Comparison of ENCODE assay signal across 10 mouse cellular contexts in genomic region chr11:96967544-96968269, GRCm38 (mm10). TPM values are rescaled to one million over a fixed set of nuclear protein-coding genes. Genes with fewer than 3 reads are reported as not detected.
A peak's percentile ranks its signal among the peaks of the same experiment; 100 is the strongest.
DNase-seq lines count a peak whose midpoint lies in the region; ATAC-seq and TF ChIP-seq lines count a peak whose summit lies in the region.
"Had no signal": no experiment of that assay in that cellular context is flagged by ENCODE, and none has a peak within 500 bp of the region (broad histone marks: within the 10 kb centered on the region; RNA-seq: fewer than 3 reads in every experiment).

No protein-coding gene starts in this region.

- DNase-seq in kidney, adult 2 months: no peak
- no peak for DNase-seq in kidney, adult 18-20 months
- peak; percentile 61 for DNase-seq in CD4-positive helper T cell, adult 2 months (ENCODE audit: low read depth, low spot score)
- DNase-seq in adrenal gland, adult 2 months: no peak
- DNase-seq in spleen, postnatal 10 days (ENCODE audit: low spot score in 2 of 2): no peak
- DNase-seq in left cerebral cortex, adult 8-10 months (ENCODE audit: low spot score in 2 of 2): no peak

- no peak for TF ChIP-seq POLR2A in kidney, adult 2 months (IDR thresholded peaks at IDR 0.05; ENCODE audit: low read depth, low read length)
- TF ChIP-seq POLR2A in bone marrow macrophage, adult 2 months (IDR thresholded peaks at IDR 0.05; ENCODE audit: borderline replicate concordance, low read depth, low read length): no peak

- peak overlapping the region; percentile 53 for H3K9ac ChIP-seq in liver, embryonic 16.5 days (ENCODE audit: low read depth, low read length)
- H3K9ac ChIP-seq: embryonic facial prominence, embryonic 12.5 days; midbrain, embryonic 15.5 days had no signal

- H3K9me3 ChIP-seq in liver, embryonic 16.5 days (replicated peaks; ENCODE audit: control insufficient read depth, low read length): no peaks in the 10 kb centered on the region
- H3K9me3 ChIP-seq: embryonic facial prominence, embryonic 12.5 days; midbrain, embryonic 15.5 days had no signal

- no peaks in the 10 kb centered on the region for H3K36me3 ChIP-seq in kidney, adult 2 months (ENCODE audit: control insufficient read depth, insufficient read depth, low read length)
- H3K36me3 ChIP-seq in liver, embryonic 16.5 days (ENCODE audit: control insufficient read depth, insufficient read depth): peaks cover 5% of the 10 kb centered on the region; the same call in 1 of the 2 replicates
- H3K36me3 ChIP-seq: midbrain, embryonic 15.5 days had no signal

- 64% methylated on average over 11 of the region's 11 CpGs for WGBS in kidney, adult 2 months
- WGBS in liver, embryonic 16.5 days (ENCODE audit: insufficient replicate concordance): 17% methylated on average over 11 of the region's 11 CpGs

- H3K27me3 ChIP-seq in kidney, adult 2 months (replicated peaks; ENCODE audit: control insufficient read depth, insufficient read depth, low read length): no peaks in the 10 kb centered on the region
- no peaks in the 10 kb centered on the region for H3K27me3 ChIP-seq in liver, embryonic 16.5 days (ENCODE audit: control insufficient read depth, insufficient read depth, low read depth, low read length)
- H3K27me3 ChIP-seq: embryonic facial prominence, embryonic 12.5 days; midbrain, embryonic 15.5 days had no signal

- no peak for ATAC-seq in liver, embryonic 16.5 days (ENCODE audit: low read depth)
- ATAC-seq: midbrain, embryonic 15.5 days had no signal

- TF ChIP-seq CTCF in kidney, adult 2 months (conservative IDR thresholded peaks at IDR 0.05; ENCODE audit: insufficient read depth, insufficient read length, low read depth, low read length): no peak
- TF ChIP-seq CTCF in bone marrow macrophage, adult 2 months (IDR thresholded peaks at IDR 0.05; ENCODE audit: low read depth, low read length): no peak

- H3K27ac ChIP-seq in kidney, adult 2 months (ENCODE audit: insufficient read depth, low read depth, low read length): peak overlapping the region; percentile 97
- H3K27ac ChIP-seq in bone marrow macrophage, adult 2 months (ENCODE audit: insufficient read depth, low read depth, low read length): peak overlapping the region; percentile 97
- peak overlapping the region; percentile 87 for H3K27ac ChIP-seq in liver, embryonic 16.5 days (ENCODE audit: low read length)
- H3K27ac ChIP-seq: embryonic facial prominence, embryonic 12.5 days; midbrain, embryonic 15.5 days had no signal

- peak overlapping the region; percentile 18; the same call in 1 of the 2 replicates for H3K4me3 ChIP-seq in kidney, adult 2 months (ENCODE audit: insufficient read depth, low read depth, low read length)
- H3K4me3 ChIP-seq in bone marrow macrophage, adult 2 months (ENCODE audit: insufficient read depth, low read length): peak overlapping the region; percentile 67
- peak overlapping the region; percentile 44 for H3K4me3 ChIP-seq in liver, embryonic 16.5 days (ENCODE audit: low read depth, low read length)
- H3K4me3 ChIP-seq: embryonic facial prominence, embryonic 12.5 days; midbrain, embryonic 15.5 days had no signal

- H3K4me1 ChIP-seq in kidney, adult 2 months (ENCODE audit: control insufficient read depth, insufficient read depth, low read length): peaks cover 28% of the 10 kb centered on the region
- peaks cover 55% of the 10 kb centered on the region for H3K4me1 ChIP-seq in bone marrow macrophage, adult 2 months (ENCODE audit: control insufficient read depth, insufficient read depth, low read length)
- peaks cover 66% of the 10 kb centered on the region for H3K4me1 ChIP-seq in liver, embryonic 16.5 days (ENCODE audit: control insufficient read depth, low read depth, low read length)

- H3K4me2 ChIP-seq in liver, embryonic 16.5 days (ENCODE audit: low read depth, low read length): peak overlapping the region; percentile 72
- H3K4me2 ChIP-seq: embryonic facial prominence, embryonic 12.5 days; midbrain, embryonic 15.5 days had no signal

RNA-seq across cellular contexts. Expression of gene Sp2, which starts 15.1 kb away (rescaled TPM):
- 11.9 and 13.3 TPM in 2 replicates for polyA plus RNA-seq in kidney, adult 2 months (2012; rRNA removed)
- 18.1 and 22.3 TPM in 2 replicates for polyA plus RNA-seq in bone marrow macrophage, adult 2 months (2012; ENCODE audit: insufficient read depth, insufficient read length, missing spikeins)
- 15.8 and 18.6 TPM in 2 replicates for polyA plus RNA-seq in liver, embryonic 16.5 days (2015; fragmentation: Nextera tagmentation; extraction: Ambion mirVana)
- total RNA-seq in adrenal gland, adult 2 months (2021): 10 to 100 TPM; 15.4 to 18.6 TPM
- 15.2 and 19.3 TPM in 2 replicates for polyA plus RNA-seq in adrenal gland, adult 2 months (2012; rRNA removed)
- 10 to 100 TPM; 10.7 to 15.0 (median 13.0) TPM for total RNA-seq in left cerebral cortex, adult 8-10 months (2022)

RNA-seq across cellular contexts. Expression of gene Pnpo, which starts 23.9 kb away (rescaled TPM):
- 73.0 and 77.1 TPM in 2 replicates for polyA plus RNA-seq in kidney, adult 2 months (2012; rRNA removed)
- 17.5 and 18.1 TPM in 2 replicates for polyA plus RNA-seq in bone marrow macrophage, adult 2 months (2012; ENCODE audit: insufficient read depth, insufficient read length, missing spikeins)
- polyA plus RNA-seq in liver, embryonic 16.5 days (2015; fragmentation: Nextera tagmentation; extraction: Ambion mirVana): 688 and 719 TPM in 2 replicates
- 10 to 100 TPM; 29.3 to 37.4 TPM for total RNA-seq in adrenal gland, adult 2 months (2021)
- polyA plus RNA-seq in adrenal gland, adult 2 months (2012; rRNA removed): 43.0 and 52.9 TPM in 2 replicates
- 10 to 100 TPM; 43.7 to 51.2 (median 48.6) TPM for total RNA-seq in left cerebral cortex, adult 8-10 months (2022)

RNA-seq across cellular contexts. Expression of gene Prr15l, which starts 39.8 kb away (rescaled TPM):
- polyA plus RNA-seq in kidney, adult 2 months (2012; rRNA removed): 114 and 119 TPM in 2 replicates
- polyA plus RNA-seq in bone marrow macrophage, adult 2 months (2012; ENCODE audit: insufficient read depth, insufficient read length, missing spikeins): not detected in 2 replicates
- polyA plus RNA-seq in liver, embryonic 16.5 days (2015; fragmentation: Nextera tagmentation; extraction: Ambion mirVana): 4.8 and 7.1 TPM in 2 replicates
- total RNA-seq in adrenal gland, adult 2 months (2021): under 1 TPM; 0.52 to 0.66 TPM
- not detected in 2 replicates for polyA plus RNA-seq in adrenal gland, adult 2 months (2012; rRNA removed)
- total RNA-seq in left cerebral cortex, adult 8-10 months (2022): not detected

RNA-seq across cellular contexts. Expression of gene Sp6, which starts 45.5 kb away (rescaled TPM):
- 0.91 and 0.95 TPM in 2 replicates for polyA plus RNA-seq in kidney, adult 2 months (2012; rRNA removed)
- polyA plus RNA-seq in bone marrow macrophage, adult 2 months (2012; ENCODE audit: insufficient read depth, insufficient read length, missing spikeins): 0.31 and 0.37 TPM in 2 replicates
- polyA plus RNA-seq in liver, embryonic 16.5 days (2015; fragmentation: Nextera tagmentation; extraction: Ambion mirVana): not detected in 2 replicates
- under 1 TPM; 0.09 to 0.24 TPM for total RNA-seq in adrenal gland, adult 2 months (2021)
- polyA plus RNA-seq in adrenal gland, adult 2 months (2012; rRNA removed): 0.10 and 0.31 TPM in 2 replicates
- total RNA-seq in left cerebral cortex, adult 8-10 months (2022): 1 to 10 TPM; 1.1 to 2.0 (median 1.3) TPM
- polyA plus RNA-seq: midbrain, embryonic 15.5 days had no signal

RNA-seq across cellular contexts. Expression of gene Cdk5rap3, which starts 51.4 kb away (rescaled TPM):
- polyA plus RNA-seq in kidney, adult 2 months (2012; rRNA removed): 35.6 and 37.2 TPM in 2 replicates
- polyA plus RNA-seq in bone marrow macrophage, adult 2 months (2012; ENCODE audit: insufficient read depth, insufficient read length, missing spikeins): 26.3 and 30.0 TPM in 2 replicates
- 36.9 and 38.8 TPM in 2 replicates for polyA plus RNA-seq in liver, embryonic 16.5 days (2015; fragmentation: Nextera tagmentation; extraction: Ambion mirVana)
- total RNA-seq in adrenal gland, adult 2 months (2021): 10 to 100 TPM; 39.8 to 52.9 TPM
- polyA plus RNA-seq in adrenal gland, adult 2 months (2012; rRNA removed): 32.8 and 35.4 TPM in 2 replicates
- total RNA-seq in left cerebral cortex, adult 8-10 months (2022): 10 to 100 TPM; 40.6 to 44.6 (median 41.9) TPM

Comparison
In these comparisons a context has a peak if more than half of its experiments do, and no peak if none do; other contexts are left out.
1. RNA of gene Prr15l, which starts 39.8 kb away (polyA plus RNA-seq): 114 to 119 TPM in kidney, adult 2 months; 4.8 to 7.1 TPM in liver, embryonic 16.5 days, not detected in bone marrow macrophage, adult 2 months and not detected in adrenal gland, adult 2 months; every median in the first group is over 10 times any median in the second.
2. Peak in every context shown above with its lines, with median percentiles within 50 percentile points of each other: H3K27ac ChIP-seq and H3K4me3 ChIP-seq.